Mouse (Mus musculus): ENCODE results near the gene Setd5. TPM values are rescaled to one million over a fixed set of nuclear protein-coding genes. Genes with fewer than 3 reads are reported as not detected.

Setd5 gene
- 74.9 and 78.5 TPM in 2 replicates for polyA plus RNA-seq (2014; fragmentation: Nextera tagmentation; extraction: Ambion mirVana)

DNA sequence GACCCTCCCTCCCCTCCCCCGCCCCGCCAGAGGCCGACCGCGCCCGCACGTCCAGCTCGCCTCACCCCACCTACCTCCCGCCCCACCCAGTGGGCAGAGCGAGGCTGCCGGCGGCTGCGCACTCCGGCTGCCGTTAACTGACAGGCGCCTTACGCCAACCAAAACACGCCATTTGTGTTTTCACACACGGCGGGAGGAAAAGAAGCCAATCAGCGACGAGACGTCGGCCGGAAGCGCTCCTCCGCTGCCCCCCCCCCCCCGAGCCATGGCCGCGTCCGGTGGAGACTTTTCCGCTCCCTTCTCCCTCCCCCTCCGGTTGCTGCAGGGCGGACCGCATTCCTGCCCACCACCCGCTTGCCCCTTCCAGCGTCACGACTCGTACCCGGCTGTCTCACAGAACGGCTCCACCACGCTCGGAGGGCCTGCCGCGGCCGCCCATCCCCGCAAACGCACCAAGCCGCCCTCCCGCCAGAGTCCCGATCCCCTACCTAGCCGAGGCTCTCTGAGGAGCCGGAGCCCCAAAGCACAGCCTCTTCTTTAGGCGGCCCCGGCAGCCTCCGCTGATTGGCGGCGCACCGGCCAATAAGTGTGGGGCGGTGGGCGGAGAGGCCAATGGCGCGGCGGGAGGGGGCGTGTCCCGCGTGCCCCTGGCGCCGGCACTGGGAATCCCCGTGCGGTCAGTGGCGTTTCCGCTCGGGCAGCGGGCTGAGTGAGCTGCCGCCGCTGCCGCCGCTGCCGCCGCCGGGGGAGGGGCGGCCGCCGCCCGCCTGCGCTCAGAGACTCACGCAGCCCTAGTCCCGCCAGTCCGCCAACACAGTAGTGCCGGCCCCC lies at the start of gene Setd5:
TSS of gene Setd5 (plus strand) at position 680 of the 831 bp plus-strand sequence.
- ATAC-seq (ENCODE audit: insufficient read depth, low FRiP score, low TSS enrichment) (peak; percentile 92), DNase-seq (ENCODE audit: low spot score) (peak; percentile 98)
- Histone ChIP-seq H3K9me3 (ENCODE audit: control insufficient read depth, low read length) (no peaks in the 10 kb centered on the region), H3K27me3 (ENCODE audit: control insufficient read depth, insufficient read depth, low read length) (no peaks in the 10 kb centered on the region), H3K9ac (ENCODE audit: low read length) (peak within 1 kb of the TSS; percentile 98), H3K36me3 (ENCODE audit: control insufficient read depth, insufficient read depth, low read length) (no peaks in the 10 kb centered on the region), H3K4me3 (ENCODE audit: low read depth, low read length) (peak within 1 kb of the TSS; percentile 94), H3K27ac (ENCODE audit: low read depth, low read length) (peak within 1 kb of the TSS; percentile 100), H3K4me1 (ENCODE audit: control insufficient read depth, insufficient read depth, low read length) (peaks cover 9% of the 10 kb centered on the region), H3K4me2 (ENCODE audit: low read depth) (peak within 1 kb of the TSS; percentile 88)
- under 1% methylated on average over 63 of the region's 91 CpGs for WGBS

DNA sequence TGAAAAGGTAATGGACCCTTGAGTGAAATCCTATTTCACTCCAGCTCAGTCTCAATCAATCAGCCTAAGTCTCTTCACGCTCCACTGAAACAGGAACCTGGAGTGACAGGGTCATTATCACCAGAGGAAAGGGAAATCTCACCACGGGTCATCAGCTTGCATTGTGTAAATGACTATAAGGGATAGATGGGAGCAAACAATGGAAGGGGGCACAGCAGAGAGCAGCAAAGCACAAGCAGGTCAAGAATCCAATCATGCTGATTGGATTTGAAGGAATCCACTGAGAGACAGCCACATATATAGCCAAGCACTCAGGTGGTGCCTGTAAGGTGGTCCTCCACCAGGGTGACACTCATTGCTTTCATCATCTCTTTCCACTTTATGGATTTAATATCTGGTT lies 49.7 kb upstream of the Setd5 start:
- Histone ChIP-seq H3K4me2 (ENCODE audit: low read depth) (no peak overlapping the region), H3K9ac (ENCODE audit: low read length) (no peak overlapping the region), H3K4me3 (ENCODE audit: low read depth, low read length) (no peak overlapping the region), H3K9me3 (ENCODE audit: control insufficient read depth, low read length) (no peaks in the 10 kb centered on the region), H3K4me1 (ENCODE audit: control insufficient read depth, insufficient read depth, low read length) (peaks cover 5% of the 10 kb centered on the region; the same call in 1 of the 2 replicates), H3K27me3 (ENCODE audit: control insufficient read depth, insufficient read depth, low read length) (no peaks in the 10 kb centered on the region), H3K36me3 (ENCODE audit: control insufficient read depth, insufficient read depth, low read length) (no peaks in the 10 kb centered on the region), H3K27ac (ENCODE audit: low read depth, low read length) (no peak overlapping the region)
- ATAC-seq (ENCODE audit: insufficient read depth, low FRiP score, low TSS enrichment): 0 out of 2 replicates have a peak, but pooled peaks have one; percentile 16
- DNase-seq (ENCODE audit: low spot score): peak; percentile 39
- 14% methylated on average over 2 of the region's 2 CpGs for WGBS

DNA sequence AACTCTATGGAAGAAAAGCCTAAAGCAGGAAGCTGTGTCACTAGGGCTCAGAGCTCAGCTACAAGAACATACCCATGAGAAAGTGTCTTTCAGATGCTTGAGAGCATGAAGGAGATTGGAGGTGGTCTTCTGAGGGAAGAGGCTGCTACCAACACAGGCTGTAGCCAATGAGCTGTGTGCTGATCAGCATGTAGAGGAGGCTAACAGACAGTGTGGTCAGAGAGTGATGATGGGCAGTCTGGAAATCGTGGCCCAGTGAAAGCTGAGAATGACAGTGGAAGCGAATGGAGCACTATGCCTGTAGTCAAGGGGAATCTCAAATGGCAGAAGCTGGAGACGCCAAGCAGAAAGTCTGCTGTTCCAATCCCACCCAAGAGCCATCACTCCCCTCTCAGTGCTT lies 48.2 kb upstream of the Setd5 start:
- Histone ChIP-seq H3K27me3 (ENCODE audit: control insufficient read depth, insufficient read depth, low read length) (no peaks in the 10 kb centered on the region), H3K36me3 (ENCODE audit: control insufficient read depth, insufficient read depth, low read length) (no peaks in the 10 kb centered on the region), H3K9ac (ENCODE audit: low read length) (no peak overlapping the region), H3K27ac (ENCODE audit: low read depth, low read length) (no peak overlapping the region), H3K4me2 (ENCODE audit: low read depth) (no peak overlapping the region), H3K9me3 (ENCODE audit: control insufficient read depth, low read length) (no peaks in the 10 kb centered on the region), H3K4me3 (ENCODE audit: low read depth, low read length) (no peak overlapping the region), H3K4me1 (ENCODE audit: control insufficient read depth, insufficient read depth, low read length) (peaks cover 5% of the 10 kb centered on the region; the same call in 1 of the 2 replicates)
- ATAC-seq (ENCODE audit: insufficient read depth, low FRiP score, low TSS enrichment): no peak
- DNase-seq (ENCODE audit: low spot score): no peak
- 75% methylated on average over 3 of the region's 3 CpGs for WGBS

DNA sequence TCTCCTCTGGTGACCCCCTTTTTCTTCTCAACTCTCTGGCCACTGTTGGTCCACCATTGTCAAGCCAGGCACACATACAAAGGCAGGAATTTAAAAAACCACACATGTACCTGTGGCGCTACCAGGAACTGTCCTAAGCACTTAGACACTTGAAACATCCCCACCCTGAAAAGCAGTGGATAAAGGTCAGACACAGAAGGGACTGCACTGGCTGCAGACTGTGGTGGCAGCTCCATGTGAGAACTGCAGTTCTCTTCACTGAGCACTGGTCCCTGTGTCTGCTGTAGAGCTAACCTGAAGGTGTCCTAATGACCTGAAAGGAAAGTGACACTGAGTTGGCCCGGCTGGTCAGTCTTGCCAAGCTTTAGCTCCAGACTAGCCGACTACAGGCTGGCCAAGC lies 46.6 kb upstream of the Setd5 start:
- no peaks in the 10 kb centered on the region for H3K9me3 ChIP-seq (ENCODE audit: control insufficient read depth, low read length)
- no peak overlapping the region for H3K9ac ChIP-seq (ENCODE audit: low read length)
- DNase-seq (ENCODE audit: low spot score): no peak
- no peak overlapping the region for H3K4me2 ChIP-seq (ENCODE audit: low read depth)
- H3K27me3 ChIP-seq (ENCODE audit: control insufficient read depth, insufficient read depth, low read length): no peaks in the 10 kb centered on the region
- peaks cover 4% of the 10 kb centered on the region; the same call in 1 of the 2 replicates for H3K4me1 ChIP-seq (ENCODE audit: control insufficient read depth, insufficient read depth, low read length)
- ATAC-seq (ENCODE audit: insufficient read depth, low FRiP score, low TSS enrichment): no peak
- H3K36me3 ChIP-seq (ENCODE audit: control insufficient read depth, insufficient read depth, low read length): no peaks in the 10 kb centered on the region
- no peak overlapping the region for H3K4me3 ChIP-seq (ENCODE audit: low read depth, low read length)
- no peak overlapping the region for H3K27ac ChIP-seq (ENCODE audit: low read depth, low read length)
- WGBS: 75% methylated on average over 3 of the region's 3 CpGs

DNA sequence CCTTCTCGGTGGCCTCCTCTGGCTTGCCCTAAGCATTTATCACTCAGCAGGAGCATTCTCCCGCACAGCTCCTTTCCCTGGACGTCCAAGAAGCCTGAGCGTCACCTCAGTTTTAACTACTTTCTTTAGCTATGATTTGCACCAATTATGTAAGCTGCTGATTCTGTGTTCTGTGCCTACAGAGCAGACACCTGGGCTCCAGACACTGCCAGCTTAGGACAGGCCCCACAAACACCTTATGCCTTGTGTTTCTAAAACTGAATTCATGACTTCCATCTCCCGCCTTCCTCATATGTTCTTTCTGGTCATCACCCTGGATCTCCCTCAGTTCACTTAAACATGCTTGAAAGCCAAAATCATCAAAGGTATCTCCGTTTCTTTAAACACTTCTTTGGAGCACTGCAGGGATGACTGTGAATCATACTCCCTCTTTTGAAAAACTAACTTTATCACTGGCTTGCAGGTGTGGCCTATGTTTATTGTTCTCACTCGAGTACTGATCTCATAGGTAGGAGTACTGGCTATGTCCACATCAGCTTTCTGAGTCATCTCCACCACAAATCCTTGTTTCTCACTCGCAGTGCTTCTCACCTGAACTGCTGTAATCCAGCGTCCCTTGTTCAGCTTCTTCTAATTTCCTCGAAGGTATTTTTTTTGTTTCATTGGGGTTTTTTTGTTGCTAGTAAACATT lies 46.0 kb upstream of the Setd5 start:
- no peak overlapping the region for H3K27ac ChIP-seq (ENCODE audit: low read depth, low read length)
- no peaks in the 10 kb centered on the region for H3K27me3 ChIP-seq (ENCODE audit: control insufficient read depth, insufficient read depth, low read length)
- no peak for ATAC-seq (ENCODE audit: insufficient read depth, low FRiP score, low TSS enrichment)
- H3K9me3 ChIP-seq (ENCODE audit: control insufficient read depth, low read length): no peaks in the 10 kb centered on the region
- H3K4me1 ChIP-seq (ENCODE audit: control insufficient read depth, insufficient read depth, low read length): 0 out of 2 replicates have a peak, but pooled peaks cover 2% of the 10 kb centered on the region
- H3K4me3 ChIP-seq (ENCODE audit: low read depth, low read length): no peak overlapping the region
- H3K4me2 ChIP-seq (ENCODE audit: low read depth): no peak overlapping the region
- no peak overlapping the region for H3K9ac ChIP-seq (ENCODE audit: low read length)
- H3K36me3 ChIP-seq (ENCODE audit: control insufficient read depth, insufficient read depth, low read length): no peaks in the 10 kb centered on the region
- DNase-seq (ENCODE audit: low spot score): no peak
- WGBS: 75% methylated on average over 10 of the region's 10 CpGs

DNA sequence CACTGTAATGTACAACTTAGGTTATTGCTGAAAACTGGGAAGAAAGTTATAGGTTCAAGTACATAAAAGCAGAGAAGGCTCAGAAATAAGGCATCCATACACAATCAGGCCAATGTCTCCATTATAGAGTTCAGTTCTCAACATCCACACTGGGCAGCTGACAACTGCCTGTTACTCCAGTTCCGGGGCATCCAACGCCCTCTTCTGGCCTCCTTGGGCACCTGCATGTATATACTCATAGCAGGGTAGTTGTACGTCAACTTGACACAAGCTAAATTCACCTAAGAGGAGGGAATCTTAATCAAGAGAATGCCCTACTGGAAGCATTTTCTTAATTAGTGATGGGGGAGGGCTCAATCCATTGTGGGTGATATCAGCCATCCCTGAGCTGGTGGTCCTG lies 45.0 kb upstream of the Setd5 start:
- Histone ChIP-seq H3K27ac (ENCODE audit: low read depth, low read length) (no peak overlapping the region), H3K4me1 (ENCODE audit: control insufficient read depth, insufficient read depth, low read length) (0 out of 2 replicates have a peak, but pooled peaks cover 2% of the 10 kb centered on the region), H3K4me3 (ENCODE audit: low read depth, low read length) (no peak overlapping the region), H3K9ac (ENCODE audit: low read length) (no peak overlapping the region), H3K36me3 (ENCODE audit: control insufficient read depth, insufficient read depth, low read length) (no peaks in the 10 kb centered on the region), H3K9me3 (ENCODE audit: control insufficient read depth, low read length) (no peaks in the 10 kb centered on the region), H3K27me3 (ENCODE audit: control insufficient read depth, insufficient read depth, low read length) (no peaks in the 10 kb centered on the region), H3K4me2 (ENCODE audit: low read depth) (no peak overlapping the region)
- DNase-seq (ENCODE audit: low spot score): no peak
- 67% methylated on average over 3 of the region's 3 CpGs for WGBS
- ATAC-seq (ENCODE audit: insufficient read depth, low FRiP score, low TSS enrichment): no peak

DNA sequence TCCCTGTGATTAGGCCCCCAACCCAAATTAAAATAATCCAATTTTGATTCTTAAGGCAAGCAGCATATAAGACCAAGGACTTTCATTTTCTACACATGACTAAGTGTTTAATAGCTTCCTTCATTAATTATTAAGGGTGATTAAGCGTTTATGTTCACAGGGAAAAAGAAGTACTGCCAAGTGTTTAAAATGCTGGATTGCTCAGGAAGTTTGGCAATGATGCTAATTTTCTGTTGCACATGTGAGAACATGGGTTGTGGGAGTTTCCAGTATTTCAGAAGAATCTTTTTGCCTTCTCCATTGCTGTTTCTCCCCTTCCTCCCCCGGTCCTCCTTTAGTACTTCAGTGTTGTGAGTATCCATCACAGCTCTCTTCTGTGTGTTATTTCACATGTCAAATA lies 44.0 kb upstream of the Setd5 start:
- no peaks in the 10 kb centered on the region for H3K27me3 ChIP-seq (ENCODE audit: control insufficient read depth, insufficient read depth, low read length)
- no peak overlapping the region for H3K9ac ChIP-seq (ENCODE audit: low read length)
- no peaks in the 10 kb centered on the region for H3K36me3 ChIP-seq (ENCODE audit: control insufficient read depth, insufficient read depth, low read length)
- peaks cover 3% of the 10 kb centered on the region; the same call in 1 of the 2 replicates for H3K4me1 ChIP-seq (ENCODE audit: control insufficient read depth, insufficient read depth, low read length)
- 91% methylated on average over 2 of the region's 2 CpGs for WGBS
- H3K9me3 ChIP-seq (ENCODE audit: control insufficient read depth, low read length): no peaks in the 10 kb centered on the region
- no peak overlapping the region for H3K27ac ChIP-seq (ENCODE audit: low read depth, low read length)
- ATAC-seq (ENCODE audit: insufficient read depth, low FRiP score, low TSS enrichment) (no peak), DNase-seq (ENCODE audit: low spot score) (no peak)
- no peak overlapping the region for H3K4me2 ChIP-seq (ENCODE audit: low read depth)
- H3K4me3 ChIP-seq (ENCODE audit: low read depth, low read length): no peak overlapping the region

DNA sequence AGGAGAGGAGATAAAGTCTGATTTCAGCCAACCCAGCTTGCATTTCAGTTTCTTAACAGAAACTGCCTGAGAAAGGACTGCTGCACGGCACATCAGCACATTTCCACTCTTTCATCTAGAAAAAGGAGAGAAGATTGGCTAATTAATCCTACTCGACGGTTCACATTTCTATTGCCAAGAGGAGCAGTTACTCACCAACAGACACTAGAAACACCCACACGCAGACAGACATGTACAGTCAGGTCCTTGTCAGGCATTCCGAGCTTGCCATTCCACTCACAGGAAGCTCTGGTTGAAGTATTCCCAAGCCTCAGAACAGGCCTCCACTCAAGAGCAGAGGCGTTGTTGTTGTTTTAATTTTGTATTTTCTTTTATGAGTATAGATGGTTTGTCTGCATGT lies 42.7 kb upstream of the Setd5 start:
- WGBS: 88% methylated on average over 6 of the region's 6 CpGs
- Histone ChIP-seq H3K4me2 (ENCODE audit: low read depth) (no peak overlapping the region), H3K27me3 (ENCODE audit: control insufficient read depth, insufficient read depth, low read length) (no peaks in the 10 kb centered on the region), H3K36me3 (ENCODE audit: control insufficient read depth, insufficient read depth, low read length) (no peaks in the 10 kb centered on the region), H3K9ac (ENCODE audit: low read length) (no peak overlapping the region), H3K9me3 (ENCODE audit: control insufficient read depth, low read length) (no peaks in the 10 kb centered on the region), H3K27ac (ENCODE audit: low read depth, low read length) (no peak overlapping the region), H3K4me3 (ENCODE audit: low read depth, low read length) (no peak overlapping the region), H3K4me1 (ENCODE audit: control insufficient read depth, insufficient read depth, low read length) (peaks cover 3% of the 10 kb centered on the region; the same call in 1 of the 2 replicates)
- ATAC-seq (ENCODE audit: insufficient read depth, low FRiP score, low TSS enrichment) (no peak), DNase-seq (ENCODE audit: low spot score) (no peak)
